Mouse (Mus musculus) heart, postnatal 25 days (tissue): Measurements from ENCODE around the gene Lyve1. TPM values are rescaled to one million over a fixed set of nuclear protein-coding genes. Genes with fewer than 3 reads are reported as not detected.
A peak's percentile ranks its signal among the peaks of the same experiment; 100 is the strongest.

Experiments
- DNase-seq: peaks from one replicate; pipeline ENCODE4 v3.0.0; 2022; ENCODE audit warnings: low spot score
- intact Hi-C: fragments of 180-260 bp; cut with DNase I; formaldehyde crosslinking; loops from one replicate; pipeline ENCODE4 v1.15.1; 2025
- total RNA-seq, 2 experiments: library from RNA; stranded (reverse); gene quantifications; 2 replicates each; pipeline ENCODE4 v1.2.3; 2021

The Lyve1 gene
- total RNA-seq, 2 experiments from 2014 or later: 21.8 to 22.0 TPM

DNA sequence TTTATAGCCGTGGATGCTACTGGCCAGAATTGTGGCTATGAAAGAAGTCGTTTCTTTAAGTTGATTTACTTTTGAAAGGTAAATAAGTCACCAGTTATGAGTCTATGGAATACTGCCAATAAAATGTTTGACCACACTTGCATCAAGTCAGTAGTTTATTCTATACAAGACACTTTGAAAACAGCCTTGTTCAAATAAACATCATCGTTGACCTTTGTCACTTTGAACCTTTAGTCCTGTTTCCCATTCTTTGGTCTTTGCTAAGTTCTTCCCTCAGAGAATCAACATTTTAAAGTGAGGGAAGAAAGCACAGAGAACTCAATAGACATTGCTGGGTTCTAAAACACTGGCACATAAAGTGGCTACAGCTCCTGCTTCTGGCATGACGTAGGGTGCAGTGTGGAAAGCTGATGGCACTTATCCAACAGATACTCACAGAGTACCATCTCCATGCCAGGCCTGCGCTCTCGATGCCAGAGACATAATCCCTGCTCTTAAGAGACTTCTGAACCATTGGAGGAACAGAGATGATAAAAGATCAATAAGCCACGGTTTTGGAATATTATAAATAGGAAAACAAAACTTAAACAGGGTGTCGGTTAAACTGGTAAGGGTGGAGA, 8.0 kb downstream of the Lyve1 start:
- intact Hi-C loops: no loop called here
- DNase-seq: no peak

DNA sequence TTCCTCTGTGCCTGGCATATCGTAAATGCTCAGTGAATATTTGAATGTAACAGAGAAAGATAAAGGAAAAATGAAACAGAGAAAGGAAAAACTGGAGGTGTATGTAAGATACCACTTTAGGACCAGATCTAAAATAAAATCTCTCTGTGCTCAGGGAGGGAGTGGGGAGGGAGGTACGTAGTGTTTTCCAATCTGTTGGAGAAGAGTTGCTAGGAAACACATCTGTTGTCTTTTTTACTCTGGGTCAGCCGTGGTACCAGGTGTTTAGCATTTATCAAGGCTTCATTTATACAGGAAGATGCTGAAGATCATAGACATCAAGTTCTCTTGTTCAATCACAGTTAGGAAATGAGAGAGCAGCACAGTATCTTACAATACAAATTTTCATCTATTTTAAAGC, 8.5 kb downstream of the Lyve1 start:
- intact Hi-C loops: no loop called here

DNA sequence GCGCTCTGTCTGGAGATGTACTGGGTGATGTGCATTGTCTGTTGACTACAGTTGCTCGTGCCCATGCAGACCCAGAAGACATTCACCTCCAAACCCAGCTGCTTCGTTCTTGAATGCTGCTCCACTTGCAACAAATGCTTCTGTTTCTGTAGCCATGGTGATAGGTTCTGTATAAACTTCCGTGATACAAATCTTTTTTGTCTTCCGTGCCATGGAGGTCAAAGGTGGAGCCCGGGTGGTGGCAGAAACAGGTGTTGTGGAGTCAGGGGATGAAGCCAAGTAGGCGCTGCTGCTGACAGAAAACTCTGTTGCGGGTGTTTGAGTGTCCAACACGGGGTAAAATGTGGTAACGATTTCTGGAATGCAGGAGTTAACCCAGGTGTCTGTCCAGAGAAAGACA, 9.4 kb downstream of the Lyve1 start:
- no peak for DNase-seq
- intact Hi-C loops: no loop called here

More for the DNA sequence above, 8.5 kb downstream of the Lyve1 start:
- DNase-seq: no peak

DNA sequence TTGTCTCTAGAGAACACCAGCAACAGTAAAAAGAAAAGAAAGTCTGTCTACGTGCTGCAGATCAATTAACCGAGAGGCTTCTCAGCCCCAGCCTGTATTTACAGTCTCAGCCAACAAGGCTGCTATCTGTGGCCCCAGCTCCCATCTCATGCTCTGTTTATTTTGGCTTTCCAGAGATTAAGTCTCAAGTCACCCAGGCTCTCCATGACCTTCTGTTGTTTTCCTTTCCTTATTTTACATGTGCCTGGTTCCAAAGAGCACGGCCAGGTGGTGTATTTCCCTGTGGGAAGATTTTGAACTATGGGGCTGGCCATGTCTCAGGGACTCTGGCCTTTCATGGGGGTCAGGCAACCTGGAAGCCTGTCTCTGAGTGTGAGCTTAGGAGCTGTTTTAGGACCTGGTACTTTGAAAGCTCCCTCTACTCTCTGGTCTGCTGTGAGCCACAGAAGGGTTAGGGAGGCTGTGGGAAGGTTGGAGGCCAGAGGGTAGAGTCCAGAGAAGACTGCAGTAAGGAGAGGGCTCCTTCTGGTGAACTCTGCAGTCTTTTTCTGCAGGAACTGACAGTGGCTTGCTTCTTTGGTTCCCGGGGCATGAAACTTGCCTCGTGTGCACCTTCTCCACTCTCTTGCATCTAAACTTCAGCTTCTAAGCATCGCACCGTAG, 11.4 kb downstream of the Lyve1 start:
- intact Hi-C loops: no loop called here
- DNase-seq: no peak

DNA sequence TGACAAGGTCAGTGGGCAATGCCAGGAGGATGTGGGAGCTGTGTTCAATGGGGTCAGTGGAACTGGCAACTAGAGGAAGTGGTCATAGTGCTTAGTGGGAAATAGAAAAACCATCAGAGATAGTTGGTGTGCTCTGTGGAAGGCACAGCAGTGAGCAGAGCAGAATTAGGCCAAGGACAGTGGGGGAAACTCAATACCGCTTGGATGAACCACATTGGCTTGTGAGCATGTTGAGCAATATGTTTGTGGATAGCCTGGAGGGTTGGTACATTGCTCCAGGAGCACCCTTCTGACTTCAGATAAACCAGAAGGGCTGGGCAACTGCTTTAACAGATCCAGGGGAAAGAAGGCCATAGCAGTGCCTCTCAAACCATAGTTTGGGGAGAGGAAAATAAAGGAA, 14.7 kb downstream of the Lyve1 start:
- no peak for DNase-seq
- intact Hi-C loops: no loop called here

DNA sequence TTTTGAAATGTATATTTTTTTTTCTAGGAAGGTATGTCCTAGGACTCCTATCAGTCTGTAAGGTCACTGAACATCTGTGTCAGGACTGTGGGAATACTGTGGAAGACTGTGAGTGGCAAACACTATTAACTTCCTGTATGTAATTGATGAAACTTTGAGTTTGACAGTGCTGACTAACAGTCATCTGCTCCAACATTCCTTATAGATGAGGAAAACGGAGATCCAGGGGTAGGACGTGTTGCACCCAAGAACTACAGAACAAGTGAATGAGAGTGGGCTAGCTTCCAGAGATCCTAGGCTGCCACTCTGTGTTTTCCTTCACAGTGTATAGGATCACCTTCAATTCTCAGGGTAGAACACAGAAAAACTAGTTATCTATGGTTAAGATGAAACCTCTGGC, 15.7 kb downstream of the Lyve1 start:
- no peak for DNase-seq
- intact Hi-C loops: no loop called here

DNA sequence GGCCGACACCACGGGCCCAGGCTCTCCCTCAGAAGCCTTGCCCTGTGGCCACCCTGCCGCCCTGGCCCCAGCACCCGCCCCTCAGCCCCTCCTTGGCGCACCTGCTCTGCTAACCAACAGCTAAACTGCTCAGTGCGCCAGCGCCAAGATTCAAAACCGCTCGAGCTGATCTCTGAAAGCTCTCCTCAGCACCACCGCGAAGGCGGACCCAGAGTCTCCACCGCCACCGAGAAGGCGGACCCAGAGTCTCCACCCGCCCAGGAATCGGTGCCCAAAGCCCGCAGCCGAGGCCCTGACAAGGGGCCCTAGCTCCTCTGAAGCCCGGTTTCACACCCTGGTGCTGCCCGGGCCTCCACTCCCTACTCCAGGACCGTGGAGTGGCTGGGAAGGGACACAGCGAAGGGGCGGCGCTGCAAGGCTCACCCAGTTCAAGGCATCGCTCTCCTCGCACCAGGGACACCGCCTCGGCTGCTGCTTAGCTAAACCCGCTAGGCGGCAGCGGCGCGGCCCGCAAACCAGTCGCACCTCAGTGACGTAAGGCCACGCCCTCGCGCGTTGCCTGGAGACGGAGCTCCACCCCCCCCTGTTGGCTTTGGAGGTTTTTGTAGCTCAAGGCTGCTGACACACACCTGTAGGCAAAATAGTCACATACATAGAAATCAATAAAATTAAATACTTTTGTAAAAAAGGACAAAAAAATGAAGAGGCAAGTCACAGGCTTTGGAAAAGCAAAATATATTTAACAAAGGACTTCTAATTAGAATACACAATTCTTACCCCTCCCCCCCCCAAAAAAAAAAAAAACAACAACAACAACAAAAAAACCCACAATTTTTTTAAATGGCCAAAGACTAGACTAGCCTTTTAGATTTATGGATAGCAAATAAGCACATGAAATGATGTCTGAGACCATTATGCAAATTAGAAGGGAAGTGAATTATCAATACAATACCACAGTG, 18.8 kb downstream of the Lyve1 start, which contains the start of gene Rnf141:
Gene Rnf141, minus strand, starts transcription at position 542 of the 959 bp plus-strand sequence.
- intact Hi-C loops: no loop called here
- peak; percentile 82 for DNase-seq

DNA sequence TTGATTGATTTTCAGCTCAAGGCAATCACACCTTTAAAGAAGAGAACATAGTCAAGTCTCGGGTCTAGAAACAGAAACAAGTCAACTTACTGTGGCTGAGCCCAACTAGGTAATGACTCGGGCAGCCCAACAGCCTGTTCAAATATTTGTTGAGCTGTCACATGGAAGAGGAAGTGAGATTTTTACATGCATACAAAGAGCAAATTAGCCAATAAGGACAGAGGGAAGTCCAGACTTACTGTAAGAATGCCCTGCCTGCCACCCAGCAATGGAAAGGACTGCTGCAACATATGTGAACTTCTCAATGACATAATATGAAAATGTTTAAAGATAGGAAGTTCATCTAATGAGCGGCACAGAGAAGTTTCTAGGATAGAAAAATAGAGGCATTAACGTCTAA, 22.7 kb downstream of the Lyve1 start:
- no peak for DNase-seq
- intact Hi-C loops: no loop called here

DNA sequence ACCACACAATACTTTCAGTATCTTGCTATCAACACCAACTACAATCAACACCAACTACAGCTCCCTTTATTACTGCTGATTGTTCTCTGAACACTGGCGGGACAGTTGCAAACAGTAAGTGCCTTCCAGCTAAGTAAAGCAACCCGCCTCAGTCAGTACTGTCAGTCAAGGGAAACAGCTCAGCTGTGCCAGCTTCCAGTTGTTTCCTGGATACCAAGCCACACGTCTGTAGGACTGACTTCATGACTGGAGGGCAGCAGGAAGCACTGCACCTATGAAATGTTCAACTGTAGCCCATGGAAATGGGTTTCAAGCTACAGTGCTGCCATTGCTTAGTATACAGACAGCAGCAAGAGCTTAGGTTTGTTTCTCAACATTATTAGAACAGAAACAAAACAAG, 28.5 kb downstream of the Lyve1 start:
- no peak for DNase-seq
- intact Hi-C loops: no loop called here

DNA sequence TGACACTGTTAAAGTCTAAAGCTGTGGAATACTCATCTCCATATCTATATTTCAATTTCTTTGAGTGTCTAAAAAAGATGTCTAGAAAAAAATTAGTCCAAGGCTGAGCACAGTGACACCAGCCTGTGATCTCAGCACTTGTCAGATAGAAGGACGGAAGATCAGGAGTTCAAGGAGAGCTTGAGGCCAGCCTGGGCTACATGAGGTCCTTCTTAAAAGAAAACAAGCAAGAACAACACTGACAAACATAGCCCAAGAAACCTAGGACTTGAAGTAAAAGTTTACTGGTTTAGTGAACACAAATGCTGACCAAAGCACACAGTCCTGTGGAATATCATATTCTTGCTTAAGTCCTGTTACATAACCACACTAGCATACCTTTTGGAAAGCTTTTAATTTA, 29.0 kb downstream of the Lyve1 start:
- intact Hi-C loops: no loop called here
- no peak for DNase-seq

DNA sequence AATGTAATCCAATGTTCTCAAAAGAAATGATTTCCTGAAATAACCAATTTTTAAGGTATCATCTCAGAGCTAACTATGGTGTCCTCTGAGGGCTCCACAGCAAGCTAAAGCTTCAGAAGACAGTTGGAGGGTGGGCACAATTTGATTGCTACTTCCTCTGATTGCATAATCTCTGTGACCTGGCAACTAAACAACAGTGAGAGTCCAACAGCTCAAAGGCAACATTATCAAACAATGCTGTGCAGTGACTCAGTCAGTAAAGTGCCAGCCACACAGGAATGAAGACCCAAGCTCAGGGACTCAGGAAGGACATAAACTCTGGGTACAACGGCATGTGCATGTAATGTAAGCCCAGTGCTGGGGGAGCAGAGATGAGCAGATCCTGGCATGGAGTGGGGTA, 30.0 kb downstream of the Lyve1 start:
- intact Hi-C loops: no loop called here

DNA sequence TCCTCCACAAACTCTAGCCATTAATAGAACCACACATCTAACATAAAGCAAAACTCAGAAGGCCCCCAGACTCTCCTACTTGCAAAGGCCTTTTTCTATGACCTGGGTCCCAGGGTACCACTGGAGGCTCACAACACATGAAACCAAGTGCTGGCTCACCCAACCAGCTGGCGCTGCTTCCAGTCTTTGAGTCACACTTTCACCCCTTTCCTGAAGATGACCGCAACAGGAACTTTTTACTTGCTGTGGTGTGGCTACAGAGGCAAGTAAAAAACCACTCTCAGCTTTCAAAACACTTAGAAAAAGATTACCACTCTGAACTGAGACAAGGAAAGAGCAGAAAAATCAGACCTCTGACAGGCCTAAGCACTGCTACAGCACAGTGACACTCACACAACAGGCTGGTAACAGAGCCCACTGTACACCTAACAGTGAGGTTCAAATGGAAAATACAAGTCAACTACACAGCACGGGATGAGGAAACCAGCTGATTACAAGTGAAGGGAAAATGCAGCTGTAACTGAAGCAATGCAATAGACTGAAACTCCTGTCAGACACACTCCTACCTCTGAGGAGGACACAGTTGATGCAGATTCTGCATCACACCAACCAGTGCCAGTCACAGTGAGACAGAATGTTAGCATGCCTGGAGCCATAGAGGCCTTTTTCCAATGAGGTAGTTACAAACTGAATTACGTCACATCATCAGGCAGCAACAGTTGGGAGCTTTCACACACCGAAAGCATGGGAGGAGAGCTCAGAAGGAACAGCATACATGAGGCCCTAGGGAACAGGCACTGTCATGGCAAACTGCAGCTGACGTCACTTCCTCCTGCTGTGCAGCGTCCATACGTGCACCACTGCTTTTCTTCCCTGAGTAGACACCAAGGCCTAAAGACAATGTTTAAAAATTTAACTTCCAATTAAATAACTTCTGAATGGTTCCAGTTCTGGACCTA, 38.8 kb downstream of the Lyve1 start:
- DNase-seq: no peak
- intact Hi-C loops: no loop called here

More for the DNA sequence above, 30.0 kb downstream of the Lyve1 start:
- no peak for DNase-seq

DNA sequence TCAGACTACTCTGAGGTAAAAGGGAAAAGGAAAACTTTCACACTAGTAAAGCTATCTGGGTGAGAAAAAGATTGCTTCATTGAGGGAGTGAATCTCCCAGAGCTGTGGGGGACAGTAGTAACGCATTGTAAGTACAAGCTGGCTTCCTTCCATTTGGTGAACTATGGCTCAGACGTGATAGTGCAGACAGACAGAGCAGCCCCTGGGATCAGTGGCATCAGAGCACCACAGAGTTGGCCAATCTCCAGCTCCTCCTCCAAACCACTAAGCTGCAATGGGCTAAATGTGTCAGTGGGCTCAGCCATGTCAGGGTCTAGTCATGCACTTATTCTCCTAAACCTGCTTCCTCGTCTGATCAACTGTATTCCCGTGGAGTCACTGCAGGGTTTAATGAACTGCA, 39.4 kb downstream of the Lyve1 start:
- intact Hi-C loops: no loop called here
- DNase-seq: no peak

DNA sequence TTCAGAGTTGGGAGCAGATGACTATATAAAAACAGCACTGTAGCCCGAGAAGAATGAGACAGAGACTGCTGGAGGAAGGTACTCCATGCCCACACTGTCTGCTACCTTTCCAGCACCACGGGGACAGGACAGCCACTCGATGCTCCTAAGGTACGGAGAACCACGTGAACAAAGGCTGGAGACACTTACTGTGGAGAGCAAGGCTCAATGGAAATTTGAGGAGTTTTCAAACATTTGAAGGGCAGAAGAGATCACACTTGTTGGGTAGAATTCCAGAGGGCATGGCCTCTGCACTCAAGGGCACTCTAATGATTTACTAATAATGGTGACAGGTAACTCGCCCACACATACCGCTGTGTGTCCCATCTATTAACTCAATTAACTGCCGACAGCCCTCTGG, 40.0 kb downstream of the Lyve1 start:
- intact Hi-C loops: no loop called here
- no peak for DNase-seq

DNA sequence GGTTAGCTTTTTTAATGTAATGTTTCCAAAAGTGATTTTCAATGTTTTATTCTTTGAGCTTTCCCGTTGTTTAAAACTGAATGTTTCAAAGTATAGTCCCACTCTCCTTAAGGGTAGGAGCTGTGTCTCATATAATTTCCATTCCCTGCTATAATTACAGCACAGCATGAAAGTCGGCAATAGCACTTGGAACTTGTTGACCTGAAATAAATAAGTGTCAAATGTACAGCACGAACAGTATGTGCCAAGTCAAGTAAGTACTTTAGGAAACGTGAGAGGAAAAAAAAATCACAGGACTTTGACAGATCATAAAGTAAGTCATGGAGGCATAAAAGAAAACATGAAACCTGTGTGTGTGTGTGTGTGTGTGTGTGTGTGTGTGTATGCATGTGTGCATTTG, 41.0 kb downstream of the Lyve1 start:
- intact Hi-C loops: no loop called here
- DNase-seq: no peak

DNA sequence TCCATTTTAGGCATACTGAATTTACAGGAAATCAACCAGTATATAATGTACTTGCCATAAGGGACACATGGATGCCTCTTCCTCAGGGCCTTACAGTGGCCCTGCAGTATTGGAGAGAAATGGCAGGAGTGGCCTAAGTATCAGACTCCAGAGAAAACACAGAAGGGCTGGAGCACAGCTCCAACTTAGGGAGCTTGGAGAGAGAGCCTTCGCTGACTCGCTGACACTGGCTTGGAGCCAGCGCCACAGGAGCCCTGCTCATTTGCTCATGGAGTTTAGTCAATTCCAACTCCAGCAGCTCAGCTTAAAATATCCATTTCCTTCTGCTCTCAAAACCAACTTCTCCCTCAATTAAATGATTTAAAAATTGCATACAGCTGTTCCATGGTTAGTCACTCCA, 41.4 kb downstream of the Lyve1 start:
- no peak for DNase-seq
- intact Hi-C loops: no loop called here

DNA sequence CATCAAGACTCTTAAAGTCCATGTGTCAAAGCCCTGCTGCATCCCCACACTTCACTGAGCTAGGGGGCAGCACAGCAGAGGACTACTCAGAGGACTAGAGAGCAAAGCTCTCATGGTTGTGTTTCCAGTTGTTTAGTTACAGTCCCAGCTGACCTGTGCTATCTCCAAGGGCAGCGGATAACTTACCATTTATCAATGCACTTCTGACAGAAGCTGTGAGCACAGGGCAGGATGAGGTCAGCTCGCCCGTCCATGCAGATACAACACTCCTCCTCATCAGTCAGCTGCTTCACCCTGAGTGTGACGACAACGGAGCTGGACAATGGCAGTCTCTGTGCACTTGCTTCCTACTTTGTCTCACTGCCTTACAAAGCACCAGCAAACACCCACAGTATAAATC, 42.0 kb downstream of the Lyve1 start:
- no peak for DNase-seq
- intact Hi-C loops: no loop called here

DNA sequence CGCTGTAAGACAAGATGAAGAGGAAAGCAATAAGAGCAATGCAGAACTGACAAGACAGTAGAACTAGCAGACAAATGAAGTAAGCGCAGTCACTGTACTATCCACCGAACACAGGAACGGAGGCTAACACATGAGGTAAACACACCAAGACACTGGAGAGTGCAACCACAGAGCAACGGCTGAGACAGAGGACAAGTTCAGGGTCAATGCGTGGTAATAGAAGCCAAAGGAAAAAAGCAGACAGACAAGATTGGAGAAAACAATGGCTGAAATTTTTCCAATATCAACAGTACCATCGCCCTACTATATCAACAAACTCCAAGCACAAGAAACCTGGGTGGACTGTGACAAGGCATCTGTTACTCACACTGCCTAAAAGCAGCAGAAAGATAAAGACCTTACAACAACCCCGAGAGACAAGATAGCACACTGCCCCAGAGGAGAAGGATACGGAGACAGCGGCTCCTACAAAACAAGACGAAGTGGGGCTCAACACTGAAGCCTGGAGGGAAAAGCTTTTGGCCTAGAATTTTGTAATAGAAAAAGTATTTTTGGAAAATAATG, 44.2 kb downstream of the Lyve1 start:
- intact Hi-C loops: no loop called here
- no peak for DNase-seq

DNA sequence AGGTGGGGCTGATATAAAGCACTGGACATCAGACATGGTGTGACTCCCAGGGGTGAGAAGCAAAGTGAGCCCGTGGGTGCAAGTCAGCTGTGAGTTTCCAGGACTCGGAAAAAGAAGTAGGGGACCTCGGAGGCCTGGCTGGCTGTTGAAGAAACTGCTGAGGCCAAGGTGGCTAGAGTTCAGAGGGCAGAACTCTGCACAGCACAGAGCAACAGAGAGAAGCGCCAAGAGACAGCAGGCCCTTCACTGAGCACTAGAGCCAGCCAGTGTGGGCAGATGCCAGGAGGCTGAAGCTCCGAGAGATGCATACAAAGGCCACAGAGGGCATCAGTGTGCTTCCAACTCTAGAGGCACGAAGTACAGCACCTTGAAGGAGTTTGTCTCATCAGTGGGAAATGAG, 44.8 kb downstream of the Lyve1 start:
- intact Hi-C loops: no loop called here
- DNase-seq: no peak
